Mouse (Mus musculus): ENCODE measurements around the gene Ttc33. TPM values are rescaled to one million over a fixed set of nuclear protein-coding genes. Genes with fewer than 3 reads are reported as not detected.

Gene Ttc33
- total RNA-seq, 1 experiment: 24.2 TPM

- Histone ChIP-seq H3K4me3 (ENCODE audit: insufficient read depth in 1 of 2, low read depth in 1 of 2, low read length in 2 of 2, poor library complexity in 1 of 2, severe bottlenecking in 1 of 2) (no peak overlapping the region), H3K9me3 (ENCODE audit: control insufficient read depth, insufficient read depth, low read depth, low read length) (no peaks in the 10 kb centered on the region), H3K4me1 (ENCODE audit: control insufficient read depth in 2 of 2, insufficient read depth in 2 of 2, low read length in 2 of 2, poor library complexity in 1 of 2) (peaks cover 0 to 10% of the 10 kb centered on the region in 2 experiments; a peak in 1 of 4 replicates), H3K27ac (ENCODE audit: insufficient read depth, low read depth, low read length, poor library complexity, severe bottlenecking) (no peak overlapping the region), H3K36me3 (ENCODE audit: control insufficient read depth, insufficient read depth, low read length, poor library complexity, severe bottlenecking) (no peaks in the 10 kb centered on the region), H3K9ac (ENCODE audit: insufficient read depth, low read depth, low read length, poor library complexity, severe bottlenecking) (no peak overlapping the region)
- DNase-seq (ENCODE audit: low read depth, low spot score): peak; percentile 59
- TF ChIP-seq ZC3H11A (IDR thresholded peaks at IDR 0.05; ENCODE audit: borderline replicate concordance, low read depth, low read length): peak; percentile 97; the same call in 1 of the 2 replicates
- TF ChIP-seq CHD2 (IDR thresholded peaks at IDR 0.05; ENCODE audit: low read depth, low read length): no peak
- no peak for TF ChIP-seq HCFC1 (IDR thresholded peaks at IDR 0.05; ENCODE audit: borderline replicate concordance, insufficient read depth, low read length)
- TF ChIP-seq MAFK (IDR thresholded peaks at IDR 0.05; ENCODE audit: insufficient read depth, low read depth, low read length): no peak
- in situ Hi-C loops (cut with MboI; ENCODE audit: low sequenced_read_pairs in 2 of 2, unreplicated experiment in 2 of 2): loop anchor here (10.0 to 25.0 kb wide), 3 partner anchors 678 to 976 kb away; no protein-coding TSS in a partner anchor
Measured at GRCm38 (mm10) chr15:5236538-5236937, 51.2 kb downstream of the Ttc33 start.

- Histone ChIP-seq H3K36me3 (ENCODE audit: control insufficient read depth, insufficient read depth, low read length, poor library complexity, severe bottlenecking) (no peaks in the 10 kb centered on the region), H3K4me3 (ENCODE audit: insufficient read depth in 1 of 2, low read depth in 1 of 2, low read length in 2 of 2, poor library complexity in 1 of 2, severe bottlenecking in 1 of 2) (no peak overlapping the region), H3K9me3 (ENCODE audit: control insufficient read depth, insufficient read depth, low read depth, low read length) (no peaks in the 10 kb centered on the region), H3K4me1 (ENCODE audit: control insufficient read depth in 2 of 2, insufficient read depth in 2 of 2, low read length in 2 of 2, poor library complexity in 1 of 2) (peaks cover 0 to 10% of the 10 kb centered on the region in 2 experiments; a peak in 1 of 4 replicates), H3K27ac (ENCODE audit: insufficient read depth, low read depth, low read length, poor library complexity, severe bottlenecking) (no peak overlapping the region), H3K9ac (ENCODE audit: insufficient read depth, low read depth, low read length, poor library complexity, severe bottlenecking) (no peak overlapping the region)
- TF ChIP-seq HCFC1 (IDR thresholded peaks at IDR 0.05; ENCODE audit: borderline replicate concordance, insufficient read depth, low read length) (no peak), MAFK (IDR thresholded peaks at IDR 0.05; ENCODE audit: insufficient read depth, low read depth, low read length) (no peak)
- in situ Hi-C loops (cut with MboI; ENCODE audit: low sequenced_read_pairs in 2 of 2, unreplicated experiment in 2 of 2): loop anchor here (10.0 to 25.0 kb wide), 3 partner anchors 678 to 975 kb away; no protein-coding TSS in a partner anchor
- no peak for DNase-seq (ENCODE audit: low read depth, low spot score)
Measured at GRCm38 (mm10) chr15:5237012-5237660, 51.8 kb downstream of the Ttc33 start.

- no peak for DNase-seq (ENCODE audit: low read depth, low spot score)
- no peak overlapping the region for H3K27ac ChIP-seq (ENCODE audit: insufficient read depth, low read depth, low read length, poor library complexity, severe bottlenecking)
- no peaks in the 10 kb centered on the region for H3K9me3 ChIP-seq (ENCODE audit: control insufficient read depth, insufficient read depth, low read depth, low read length)
- H3K36me3 ChIP-seq (ENCODE audit: control insufficient read depth, insufficient read depth, low read length, poor library complexity, severe bottlenecking): no peaks in the 10 kb centered on the region
- peaks cover 0 to 17% of the 10 kb centered on the region in 2 experiments; a peak in 1 of 4 replicates for H3K4me1 ChIP-seq (ENCODE audit: control insufficient read depth in 2 of 2, insufficient read depth in 2 of 2, low read length in 2 of 2, poor library complexity in 1 of 2)
- no peak overlapping the region for H3K9ac ChIP-seq (ENCODE audit: insufficient read depth, low read depth, low read length, poor library complexity, severe bottlenecking)
- H3K4me3 ChIP-seq (ENCODE audit: insufficient read depth in 1 of 2, low read depth in 1 of 2, low read length in 2 of 2, poor library complexity in 1 of 2, severe bottlenecking in 1 of 2): no peak overlapping the region
- in situ Hi-C loops (cut with MboI; ENCODE audit: low sequenced_read_pairs in 2 of 2, unreplicated experiment in 2 of 2): loop anchor here (10.0 to 25.0 kb wide), 3 partner anchors 677 to 974 kb away; no protein-coding TSS in a partner anchor
- no peak for TF ChIP-seq CHD2 (IDR thresholded peaks at IDR 0.05; ENCODE audit: low read depth, low read length)
- TF ChIP-seq HCFC1 (IDR thresholded peaks at IDR 0.05; ENCODE audit: borderline replicate concordance, insufficient read depth, low read length): no peak
- TF ChIP-seq ZNF384 (IDR thresholded peaks at IDR 0.05; ENCODE audit: low read depth, low read length): no peak
- no peak for TF ChIP-seq MAFK (IDR thresholded peaks at IDR 0.05; ENCODE audit: insufficient read depth, low read depth, low read length)
- TF ChIP-seq ZC3H11A (IDR thresholded peaks at IDR 0.05; ENCODE audit: borderline replicate concordance, low read depth, low read length): no peak
Measured at GRCm38 (mm10) chr15:5238073-5238472, 52.7 kb downstream of the Ttc33 start.

- peaks cover 0 to 18% of the 10 kb centered on the region in 2 experiments; a peak in 1 of 4 replicates for H3K4me1 ChIP-seq (ENCODE audit: control insufficient read depth in 2 of 2, insufficient read depth in 2 of 2, low read length in 2 of 2, poor library complexity in 1 of 2)
- no peaks in the 10 kb centered on the region for H3K9me3 ChIP-seq (ENCODE audit: control insufficient read depth, insufficient read depth, low read depth, low read length)
- no peak overlapping the region for H3K27ac ChIP-seq (ENCODE audit: insufficient read depth, low read depth, low read length, poor library complexity, severe bottlenecking)
- DNase-seq (ENCODE audit: low read depth, low spot score): no peak
- TF ChIP-seq CHD2 (IDR thresholded peaks at IDR 0.05; ENCODE audit: low read depth, low read length) (no peak), ZC3H11A (IDR thresholded peaks at IDR 0.05; ENCODE audit: borderline replicate concordance, low read depth, low read length) (no peak), HCFC1 (IDR thresholded peaks at IDR 0.05; ENCODE audit: borderline replicate concordance, insufficient read depth, low read length) (no peak), MAFK (IDR thresholded peaks at IDR 0.05; ENCODE audit: insufficient read depth, low read depth, low read length) (no peak), ZNF384 (IDR thresholded peaks at IDR 0.05; ENCODE audit: low read depth, low read length) (no peak)
- in situ Hi-C loops (cut with MboI; ENCODE audit: low sequenced_read_pairs in 2 of 2, unreplicated experiment in 2 of 2): loop anchor here (10.0 to 25.0 kb wide), 3 partner anchors 676 to 974 kb away; no protein-coding TSS in a partner anchor
- H3K9ac ChIP-seq (ENCODE audit: insufficient read depth, low read depth, low read length, poor library complexity, severe bottlenecking): no peak overlapping the region
- no peak overlapping the region for H3K4me3 ChIP-seq (ENCODE audit: insufficient read depth in 1 of 2, low read depth in 1 of 2, low read length in 2 of 2, poor library complexity in 1 of 2, severe bottlenecking in 1 of 2)
- no peaks in the 10 kb centered on the region for H3K36me3 ChIP-seq (ENCODE audit: control insufficient read depth, insufficient read depth, low read length, poor library complexity, severe bottlenecking)
Measured at GRCm38 (mm10) chr15:5238553-5238952, 53.2 kb downstream of the Ttc33 start.

All from ES-E14 (cell line).